8 mouse cellular contexts compared by ENCODE assay signal in the genomic region with DNA sequence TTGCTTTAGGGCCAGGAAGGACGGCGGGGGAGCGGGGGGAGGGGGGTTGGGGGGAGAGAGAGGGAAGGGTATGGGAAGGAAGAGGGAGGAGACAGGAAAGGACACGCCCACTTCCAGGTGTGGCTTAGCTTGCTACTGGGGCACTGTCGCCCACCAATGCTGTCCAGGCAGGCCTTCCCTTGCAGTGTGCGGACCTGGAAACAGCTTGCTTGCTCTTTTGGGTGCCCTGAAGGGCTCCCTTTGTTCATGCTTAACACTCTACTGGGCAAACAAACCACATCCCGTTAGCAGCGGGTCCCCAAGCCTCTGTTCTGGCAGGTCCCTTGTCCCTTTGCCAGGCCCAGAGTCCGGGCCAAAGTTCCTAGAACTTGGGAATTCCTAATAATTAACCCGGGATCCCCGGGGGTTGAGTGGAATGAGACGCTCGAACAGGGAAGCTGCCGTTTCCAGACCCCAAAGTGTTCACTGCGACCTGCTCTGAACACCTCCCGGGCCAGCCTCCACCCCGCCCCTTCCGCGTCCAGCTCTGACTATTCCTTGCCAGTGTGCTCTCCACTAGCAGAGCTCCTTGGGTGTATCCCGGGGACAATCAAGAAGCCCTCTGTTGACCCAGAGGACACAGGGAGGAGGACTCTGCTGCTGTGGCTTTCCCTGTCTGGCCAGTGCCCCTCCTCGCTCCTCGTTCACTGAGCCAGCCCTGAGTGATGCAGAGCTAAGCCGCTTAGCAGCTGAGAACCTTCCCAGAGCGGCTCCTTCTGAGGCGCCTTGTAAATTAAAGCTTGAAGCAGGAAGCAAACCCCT. TPM values are rescaled to one million over a fixed set of nuclear protein-coding genes. Genes with fewer than 3 reads are reported as not detected.
DNase-seq lines count a peak whose midpoint lies in the region; ATAC-seq lines count a peak whose summit lies in the region.

No protein-coding gene starts in this region.

- no peaks in the 10 kb centered on the region for H3K36me3 ChIP-seq in limb, embryonic 10.5 days
- no peaks in the 10 kb centered on the region for H3K36me3 ChIP-seq in midbrain, embryonic 11.5 days (ENCODE audit: control insufficient read depth, insufficient read depth, low read length)

- H3K9ac ChIP-seq in midbrain, embryonic 11.5 days (ENCODE audit: low read length) = peak overlapping the region; percentile 41

- H3K27ac ChIP-seq in limb, embryonic 10.5 days = peak overlapping the region; percentile 89
- no peak overlapping the region; the same call in 1 of the 2 replicates for H3K27ac ChIP-seq in midbrain, embryonic 11.5 days (ENCODE audit: low read depth, low read length)

- peak; percentile 27; the same call in 1 of the 2 replicates for ATAC-seq in common myeloid progenitor, adult 5-6 weeks (replicated peaks; ENCODE audit: low read depth, poor library complexity, severe bottlenecking)
- ATAC-seq in midbrain, embryonic 11.5 days (ENCODE audit: low FRiP score) = peak; percentile 54; the same call in 1 of the 2 replicates

- no peaks in the 10 kb centered on the region for H3K9me3 ChIP-seq in limb, embryonic 10.5 days (replicated peaks)
- H3K9me3 ChIP-seq in midbrain, embryonic 11.5 days (ENCODE audit: control insufficient read depth, low read length) = no peaks in the 10 kb centered on the region

- peaks cover 10% of the 10 kb centered on the region; the same call in 1 of the 2 replicates for H3K27me3 ChIP-seq in limb, embryonic 10.5 days (ENCODE audit: low read depth, poor library complexity, severe bottlenecking)
- no peaks in the 10 kb centered on the region; the same call in none of the 2 replicates for H3K27me3 ChIP-seq in midbrain, embryonic 11.5 days (ENCODE audit: control insufficient read depth, insufficient read depth, low read length)

- peaks cover 57% of the 10 kb centered on the region for H3K4me1 ChIP-seq in limb, embryonic 10.5 days
- H3K4me1 ChIP-seq in midbrain, embryonic 11.5 days (ENCODE audit: control insufficient read depth, insufficient read depth, low read length) = peaks cover 25% of the 10 kb centered on the region

- 3% methylated on average over 25 of the region's 25 CpGs for WGBS in limb, embryonic 10.5 days
- 4% methylated on average over 23 of the region's 25 CpGs for WGBS in midbrain, embryonic 11.5 days

- peak overlapping the region; percentile 44 for H3K4me3 ChIP-seq in limb, embryonic 10.5 days
- peak overlapping the region; percentile 2; the same call in 1 of the 2 replicates for H3K4me3 ChIP-seq in midbrain, embryonic 11.5 days (ENCODE audit: low read depth, low read length)

- DNase-seq in adrenal gland, adult 2 months = peak; percentile 22
- no peak for DNase-seq in adrenal gland, adult (ENCODE audit: inconsistent age in 2 of 2, low spot score in 1 of 2)
- DNase-seq in heart, postnatal 4 days = peak; percentile 52
- peak; percentile 83 for DNase-seq in limb, embryonic 10.5 days (ENCODE audit: low spot score)
- DNase-seq in midbrain, embryonic 11.5 days (ENCODE audit: low spot score, missing footprints) = peak; percentile 93
- peak; percentile 78 for DNase-seq in thymus, postnatal 14 days
- DNase-seq in cerebellum, adult 18-20 months = no peak

- H3K4me2 ChIP-seq in midbrain, embryonic 11.5 days = peak overlapping the region; percentile 44

RNA-seq across cellular contexts. Expression of gene Adnp, which starts 47.8 kb away (rescaled TPM):
- total RNA-seq in adrenal gland, adult 2 months (2021) = 10 to 100 TPM; 43.9 to 65.5 TPM
- 16.4 and 18.6 TPM in 2 replicates for polyA plus RNA-seq in adrenal gland, adult 2 months (2012; rRNA removed)
- total RNA-seq in common myeloid progenitor, adult 5-6 weeks (2017) = 0.53 and 15.9 TPM in 2 replicates
- total RNA-seq in heart, postnatal 4 days (2021) = 10 to 100 TPM; 69.1 to 70.2 TPM
- polyA plus RNA-seq in limb, embryonic 10.5 days (2016; fragmentation: Nextera tagmentation; extraction: Ambion mirVana) = 5.7 and 5.8 TPM in 2 replicates
- polyA plus RNA-seq in midbrain, embryonic 11.5 days (2014; fragmentation: Nextera tagmentation; extraction: Ambion mirVana) = 6.0 and 9.7 TPM in 2 replicates

Comparison
In these comparisons a context has a peak if more than half of its experiments do, and no peak if none do; other contexts are left out.
1. DNase-seq: peak in adrenal gland, adult 2 months (single experiment), heart, postnatal 4 days (single experiment), limb, embryonic 10.5 days (single experiment), midbrain, embryonic 11.5 days (single experiment) and thymus, postnatal 14 days (single experiment); none in adrenal gland, adult (0 of 2) and cerebellum, adult 18-20 months (0 of 2).